Mouse (Mus musculus) myocyte (in vitro differentiated cells): ENCODE data around the gene Mboat2.

ENCODE experiments used
- CEBPB ChIP-seq: IDR thresholded peaks from 2 replicates; pipeline ENCODE4 v1.6.1; 2011; ENCODE audit warnings: mild to moderate bottlenecking, moderate library complexity; ENCODE audit not compliant: poor library complexity, insufficient read depth, severe bottlenecking
- E2F4 ChIP-seq: IDR thresholded peaks from one replicate; pipeline ENCODE4 v1.6.1; 2011; ENCODE audit warnings: mild to moderate bottlenecking, control low read depth, moderate library complexity; ENCODE audit not compliant: insufficient read depth
- MAX ChIP-seq: IDR thresholded peaks from one replicate; pipeline ENCODE4 v1.6.1; 2011; ENCODE audit warnings: low read depth, mild to moderate bottlenecking, control low read depth
- MYOG ChIP-seq, 3 experiments: IDR thresholded peaks; one replicate each; pipeline ENCODE4 v1.6.1; 2011; ENCODE audit warnings: control low read depth in 2 of 3, low read depth in 2 of 3, mild to moderate bottlenecking in 2 of 3; ENCODE audit not compliant: insufficient read length in 2 of 3, control insufficient read depth in 1 of 3, insufficient read depth in 1 of 3
- POLR2A ChIP-seq: IDR thresholded peaks from one replicate; pipeline ENCODE4 v1.6.1; 2011; ENCODE audit warnings: low read depth, mild to moderate bottlenecking, control low read depth, moderate library complexity; ENCODE audit not compliant: insufficient read length
- REST ChIP-seq: IDR thresholded peaks from one replicate; pipeline ENCODE4 v1.6.1; 2011; ENCODE audit warnings: mild to moderate bottlenecking, control low read depth, moderate library complexity; ENCODE audit not compliant: insufficient read depth, insufficient read length
- TCF12 ChIP-seq: IDR thresholded peaks from one replicate; pipeline ENCODE4 v1.6.1; 2011; ENCODE audit warnings: mild to moderate bottlenecking, control low read depth; ENCODE audit not compliant: poor library complexity, insufficient read depth, severe bottlenecking
- USF1 ChIP-seq: IDR thresholded peaks from one replicate; pipeline ENCODE4 v1.6.1; 2011; ENCODE audit warnings: low read depth, mild to moderate bottlenecking, control low read depth, moderate library complexity

GRCm38 (mm10) chr12:24929043-24929442, 98.4 kb downstream of the Mboat2 start:
- TF ChIP-seq POLR2A (no peak), TCF12 (no peak), MAX (no peak), MYOG (IDR thresholded peaks at IDR 0.05; ENCODE audit: control insufficient read depth in 1 of 3, insufficient read depth in 1 of 3, insufficient read length in 2 of 3, low read depth in 2 of 3) (no peak), USF1 (no peak), E2F4 (no peak), REST (no peak), CEBPB (no peak)
